Mouse (Mus musculus): ENCODE measurements around the gene Klhdc8b. TPM values are rescaled to one million over a fixed set of nuclear protein-coding genes. Genes with fewer than 3 reads are reported as not detected.

Gene Klhdc8b
- polyA plus RNA-seq, 1 experiment from 2014 or later = 12.5 TPM

DNA sequence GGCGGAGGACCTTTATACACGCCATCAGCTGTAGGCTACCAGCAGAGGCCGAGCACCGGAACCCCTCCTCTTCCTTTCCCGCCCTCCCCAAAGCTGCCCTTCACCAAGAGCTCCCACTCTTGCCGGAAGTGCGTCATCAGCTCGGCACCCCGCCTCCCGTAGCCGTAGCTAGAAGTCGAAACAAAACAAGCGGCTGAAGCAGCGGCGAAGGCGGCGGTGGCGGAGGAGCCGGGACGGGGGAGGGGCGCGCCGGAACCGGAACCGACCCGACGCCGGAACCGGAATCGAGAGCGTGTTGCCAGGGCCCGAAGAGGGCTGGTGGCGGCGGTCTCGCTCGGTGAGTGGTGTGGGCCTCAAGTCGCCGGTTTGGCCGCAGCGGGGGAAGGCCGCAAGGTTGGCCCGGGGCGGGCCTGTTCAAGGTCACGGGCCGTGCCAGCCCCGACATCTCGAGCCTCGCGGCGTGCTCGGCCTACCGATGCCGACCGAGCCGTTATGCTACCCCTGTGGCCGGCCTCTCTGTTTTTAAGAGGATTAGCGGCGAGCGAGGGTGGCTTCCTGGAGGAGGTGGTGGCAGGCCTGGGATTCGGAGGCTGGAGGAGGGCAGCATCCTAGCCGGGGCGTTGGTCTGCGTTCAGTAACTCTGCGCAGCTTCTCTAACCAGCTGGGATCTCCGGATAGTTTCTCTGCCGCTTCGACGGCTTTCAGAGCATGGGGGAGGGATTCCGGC is 29.3 kb upstream of the Klhdc8b start, which contains the start of gene Usp19:
Gene Usp19, plus strand, starts transcription at position 44 of the 727 bp plus-strand sequence.
- Histone ChIP-seq H3K4me1 (replicated peaks) (peaks cover 29% of the 10 kb centered on the region), H3K27ac (replicated peaks) (peak within 1 kb of the TSS; percentile 97), H3K9ac (peak within 1 kb of the TSS; percentile 92), H3K27me3 (no peaks in the 10 kb centered on the region), H3K36me3 (replicated peaks) (peaks cover 42% of the 10 kb centered on the region), H3K9me3 (replicated peaks) (no peaks in the 10 kb centered on the region), H3K4me2 (peak within 1 kb of the TSS; percentile 87), H3K4me3 (replicated peaks) (peak within 1 kb of the TSS; percentile 96)
- under 1% methylated on average over 69 of the region's 69 CpGs for WGBS (ENCODE audit: insufficient replicate concordance)
- peak; percentile 88 for ATAC-seq (ENCODE audit: insufficient read depth)

DNA sequence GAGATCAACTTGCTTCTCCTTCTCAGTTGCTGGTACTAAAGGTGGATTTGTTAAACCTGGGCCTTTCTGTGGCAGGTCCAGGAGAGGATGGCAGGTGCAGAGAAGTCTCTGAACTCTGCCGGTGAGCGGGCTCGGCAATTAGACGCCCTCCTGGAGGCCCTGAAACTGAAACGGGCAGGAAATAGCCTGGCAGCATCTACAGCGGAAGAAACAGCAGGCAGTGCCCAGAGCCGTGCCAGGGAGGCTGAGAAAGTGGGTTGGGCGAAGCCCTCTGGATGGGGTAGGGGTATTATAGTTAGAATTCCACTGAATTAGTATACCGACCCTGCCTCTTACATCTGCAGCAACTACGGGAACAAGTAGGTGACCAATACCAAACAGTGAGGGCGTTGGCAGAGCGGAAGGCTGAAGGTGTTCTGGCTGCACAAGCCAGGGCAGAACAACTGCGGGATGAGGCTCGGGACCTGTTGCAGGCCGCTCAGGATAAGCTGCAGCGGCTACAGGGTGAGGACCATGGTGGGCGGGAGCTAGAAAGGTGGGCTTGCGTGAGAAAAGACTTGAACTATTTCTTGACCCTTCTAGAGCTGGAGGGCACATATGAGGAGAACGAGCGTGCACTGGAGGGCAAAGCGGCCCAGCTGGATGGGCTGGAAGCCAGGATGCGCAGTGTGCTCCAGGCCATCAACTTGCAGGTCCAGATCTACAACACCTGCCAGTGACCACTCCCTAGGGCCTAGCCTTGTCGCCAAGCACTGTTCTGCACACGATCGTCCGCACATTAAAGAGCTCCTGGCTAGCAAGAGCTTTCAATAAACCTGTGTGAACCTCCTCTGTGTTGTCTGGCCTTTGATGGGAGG is 28.5 kb upstream of the Klhdc8b start:
- 70% methylated on average over 26 of the region's 26 CpGs for WGBS (ENCODE audit: insufficient replicate concordance)
- Histone ChIP-seq H3K9ac (peak overlapping the region; percentile 92), H3K4me2 (peak overlapping the region; percentile 87), H3K27ac (replicated peaks) (peak overlapping the region; percentile 97), H3K9me3 (replicated peaks) (no peaks in the 10 kb centered on the region), H3K36me3 (replicated peaks) (peaks cover 34% of the 10 kb centered on the region), H3K4me1 (replicated peaks) (peaks cover 29% of the 10 kb centered on the region), H3K27me3 (no peaks in the 10 kb centered on the region), H3K4me3 (replicated peaks) (peak overlapping the region; percentile 96)
- no peak for ATAC-seq (ENCODE audit: insufficient read depth)

DNA sequence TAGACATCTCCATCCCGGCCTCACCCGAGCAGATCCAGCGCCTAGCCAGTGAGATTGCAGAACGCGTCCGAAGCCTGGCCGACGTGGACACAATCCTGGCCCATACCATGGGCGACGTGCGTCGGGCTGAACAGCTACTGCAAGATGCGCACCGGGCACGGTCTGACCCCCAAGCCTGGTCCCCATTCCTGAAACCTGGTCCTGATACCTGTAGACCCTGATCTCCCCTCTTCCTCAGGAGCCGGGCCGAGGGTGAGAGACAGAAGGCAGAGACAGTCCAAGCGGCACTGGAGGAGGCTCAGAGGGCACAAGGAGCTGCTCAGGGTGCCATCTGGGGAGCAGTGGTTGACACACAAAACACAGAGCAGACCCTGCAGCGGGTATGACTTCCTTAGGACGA is 27.8 kb upstream of the Klhdc8b start:
- 88% methylated on average over 20 of the region's 20 CpGs for WGBS (ENCODE audit: insufficient replicate concordance)
- H3K4me2 ChIP-seq = no peak overlapping the region
- ATAC-seq (ENCODE audit: insufficient read depth) = no peak
- no peak overlapping the region for H3K4me3 ChIP-seq (replicated peaks)
- peaks cover 29% of the 10 kb centered on the region for H3K4me1 ChIP-seq (replicated peaks)
- H3K9ac ChIP-seq = no peak overlapping the region
- H3K36me3 ChIP-seq (replicated peaks) = peaks cover 27% of the 10 kb centered on the region
- no peaks in the 10 kb centered on the region for H3K27me3 ChIP-seq
- no peaks in the 10 kb centered on the region for H3K9me3 ChIP-seq (replicated peaks)
- peak overlapping the region; percentile 97; the same call in 1 of the 2 replicates for H3K27ac ChIP-seq (replicated peaks)

DNA sequence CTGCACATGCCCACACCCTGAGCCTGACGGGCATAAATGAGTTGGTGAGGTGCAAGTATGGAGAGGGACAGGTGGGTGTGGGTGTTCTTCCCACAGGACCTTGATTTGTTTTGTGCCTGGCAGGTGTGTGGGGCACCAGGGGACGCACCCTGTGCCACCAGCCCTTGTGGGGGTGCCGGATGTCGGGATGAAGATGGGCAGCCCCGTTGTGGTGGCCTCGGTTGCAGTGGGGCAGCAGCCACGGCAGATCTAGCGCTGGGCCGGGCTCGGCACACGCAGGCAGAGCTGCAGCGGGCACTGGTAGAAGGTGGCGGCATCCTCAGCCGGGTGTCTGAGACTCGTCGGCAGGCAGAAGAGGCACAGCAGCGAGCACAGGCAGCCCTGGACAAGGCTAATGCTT is 27.0 kb upstream of the Klhdc8b start:
- Histone ChIP-seq H3K36me3 (replicated peaks) (peaks cover 19% of the 10 kb centered on the region), H3K27ac (replicated peaks) (no peak overlapping the region), H3K4me3 (replicated peaks) (no peak overlapping the region), H3K4me2 (no peak overlapping the region), H3K4me1 (replicated peaks) (peaks cover 29% of the 10 kb centered on the region), H3K27me3 (no peaks in the 10 kb centered on the region), H3K9me3 (replicated peaks) (no peaks in the 10 kb centered on the region), H3K9ac (no peak overlapping the region)
- 83% methylated on average over 17 of the region's 17 CpGs for WGBS (ENCODE audit: insufficient replicate concordance)
- ATAC-seq (ENCODE audit: insufficient read depth) = no peak

DNA sequence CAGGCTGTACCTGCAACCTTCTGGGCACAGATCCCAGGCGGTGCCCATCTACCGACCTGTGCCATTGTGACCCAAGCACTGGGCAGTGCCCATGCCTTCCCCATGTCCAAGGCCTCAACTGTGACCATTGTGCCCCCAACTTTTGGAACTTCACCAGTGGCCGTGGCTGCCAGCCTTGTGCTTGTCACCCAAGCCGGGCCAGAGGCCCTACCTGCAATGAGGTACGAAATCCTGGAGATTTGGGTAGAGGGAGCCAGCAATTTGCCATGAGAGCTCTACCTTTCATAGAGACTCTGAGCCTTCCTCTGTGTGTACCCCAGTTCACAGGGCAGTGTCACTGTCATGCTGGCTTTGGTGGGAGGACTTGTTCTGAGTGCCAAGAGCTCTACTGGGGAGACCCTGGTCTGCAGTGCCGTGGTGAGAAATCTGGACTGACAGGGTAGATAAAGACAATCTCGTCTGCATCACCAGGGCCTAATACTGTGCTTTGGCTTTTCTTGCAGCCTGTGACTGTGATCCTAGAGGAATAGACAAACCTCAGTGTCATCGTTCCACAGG is 25.7 kb upstream of the Klhdc8b start:
- Histone ChIP-seq H3K4me3 (replicated peaks) (no peak overlapping the region), H3K9ac (no peak overlapping the region), H3K27ac (replicated peaks) (no peak overlapping the region), H3K4me2 (no peak overlapping the region), H3K9me3 (replicated peaks) (no peaks in the 10 kb centered on the region), H3K36me3 (replicated peaks) (peaks cover 6% of the 10 kb centered on the region; the same call in 1 of the 2 replicates), H3K4me1 (replicated peaks) (peaks cover 19% of the 10 kb centered on the region), H3K27me3 (no peaks in the 10 kb centered on the region)
- no peak for ATAC-seq (ENCODE audit: insufficient read depth)
- WGBS (ENCODE audit: insufficient replicate concordance) = 65% methylated on average over 8 of the region's 8 CpGs

DNA sequence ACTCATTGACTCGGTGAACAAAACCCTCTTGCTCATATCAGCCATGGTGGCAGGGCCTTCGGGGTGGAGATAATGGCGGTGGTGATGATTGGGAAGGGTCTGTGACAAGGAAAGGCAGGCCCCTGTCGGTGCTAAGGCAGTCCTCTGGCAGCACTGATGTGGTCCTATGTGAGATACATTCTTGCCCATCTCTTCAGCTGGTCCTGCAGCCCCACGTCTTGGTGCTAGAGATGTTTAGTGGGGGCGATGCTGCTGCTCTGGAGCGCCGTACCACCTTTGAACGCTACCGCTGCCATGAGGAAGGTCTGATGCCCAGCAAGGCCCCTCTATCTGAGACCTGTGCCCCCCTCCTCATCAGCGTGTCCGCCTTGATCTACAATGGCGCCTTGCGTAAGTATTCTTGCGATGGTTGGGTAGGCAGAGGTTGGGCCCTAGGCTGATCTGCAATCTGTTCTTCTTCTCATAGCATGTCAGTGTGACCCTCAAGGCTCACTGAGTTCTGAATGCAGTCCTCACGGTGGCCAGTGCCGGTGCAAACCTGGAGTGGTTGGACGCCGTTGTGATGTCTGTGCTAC is 24.0 kb upstream of the Klhdc8b start:
- Histone ChIP-seq H3K4me3 (replicated peaks) (no peak overlapping the region), H3K36me3 (replicated peaks) (peaks cover 6% of the 10 kb centered on the region; the same call in 1 of the 2 replicates), H3K27ac (replicated peaks) (no peak overlapping the region), H3K27me3 (no peaks in the 10 kb centered on the region), H3K4me1 (replicated peaks) (peaks cover 11% of the 10 kb centered on the region), H3K4me2 (no peak overlapping the region), H3K9me3 (replicated peaks) (no peaks in the 10 kb centered on the region), H3K9ac (no peak overlapping the region)
- no peak for ATAC-seq (ENCODE audit: insufficient read depth)
- 78% methylated on average over 19 of the region's 19 CpGs for WGBS (ENCODE audit: insufficient replicate concordance)

DNA sequence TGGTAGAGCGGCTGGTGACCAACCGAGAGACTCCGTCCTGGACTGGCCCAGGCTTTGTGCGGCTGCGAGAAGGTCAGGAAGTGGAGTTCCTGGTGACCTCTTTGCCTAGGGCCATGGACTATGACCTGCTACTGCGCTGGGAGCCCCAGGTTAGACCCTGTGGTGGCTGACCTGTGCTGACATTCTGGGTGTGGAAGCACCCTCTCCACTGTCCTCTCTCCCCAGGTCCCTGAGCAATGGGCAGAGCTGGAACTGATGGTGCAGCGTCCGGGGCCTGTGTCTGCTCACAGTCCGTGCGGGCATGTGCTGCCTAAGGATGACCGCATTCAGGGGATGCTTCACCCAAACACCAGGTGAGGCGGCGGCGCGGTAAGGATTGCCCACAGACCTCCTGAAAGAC is 22.6 kb upstream of the Klhdc8b start:
- no peak overlapping the region for H3K27ac ChIP-seq (replicated peaks)
- H3K27me3 ChIP-seq = peaks cover 13% of the 10 kb centered on the region; the same call in 1 of the 2 replicates
- H3K4me1 ChIP-seq (replicated peaks) = peaks cover 15% of the 10 kb centered on the region
- no peak overlapping the region for H3K4me3 ChIP-seq (replicated peaks)
- WGBS (ENCODE audit: insufficient replicate concordance) = 79% methylated on average over 15 of the region's 15 CpGs
- no peaks in the 10 kb centered on the region for H3K9me3 ChIP-seq (replicated peaks)
- H3K9ac ChIP-seq = no peak overlapping the region
- ATAC-seq (ENCODE audit: insufficient read depth) = no peak
- H3K4me2 ChIP-seq = no peak overlapping the region
- peaks cover 6% of the 10 kb centered on the region; the same call in 1 of the 2 replicates for H3K36me3 ChIP-seq (replicated peaks)

DNA sequence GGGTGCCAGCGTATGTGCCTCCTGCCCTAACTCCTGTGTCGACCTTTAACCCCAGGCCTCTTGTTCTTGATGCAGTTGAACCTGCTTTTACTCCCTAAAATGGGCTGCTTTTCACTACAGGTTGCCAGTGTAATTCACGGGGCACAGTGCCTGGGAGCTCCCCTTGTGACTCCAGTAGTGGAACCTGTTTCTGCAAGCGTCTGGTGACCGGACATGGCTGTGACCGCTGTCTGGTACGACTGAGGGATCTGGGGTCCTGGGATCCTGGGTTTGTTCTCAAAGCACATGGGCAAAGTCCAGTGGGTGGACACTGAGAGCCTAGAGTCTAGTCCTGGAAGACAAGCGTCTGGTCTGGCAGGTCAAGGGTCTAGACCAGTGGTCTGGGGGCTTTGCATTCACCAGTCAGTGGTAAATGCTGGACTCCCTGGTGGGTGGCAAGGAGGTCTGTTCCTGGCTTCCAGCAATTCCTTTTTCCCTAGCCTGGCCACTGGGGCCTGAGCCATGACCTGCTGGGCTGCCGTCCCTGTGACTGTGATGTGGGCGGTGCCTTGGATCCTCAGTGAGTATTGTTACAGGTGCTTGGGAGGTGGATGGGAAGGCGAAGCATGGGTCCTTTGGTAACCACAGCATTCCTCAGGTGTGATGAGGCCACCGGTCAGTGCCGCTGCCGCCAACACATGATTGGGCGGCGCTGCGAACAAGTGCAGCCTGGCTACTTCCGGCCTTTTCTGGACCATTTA is 21.8 kb upstream of the Klhdc8b start:
- Histone ChIP-seq H3K36me3 (replicated peaks) (peaks cover 6% of the 10 kb centered on the region; the same call in 1 of the 2 replicates), H3K4me2 (no peak overlapping the region), H3K9me3 (replicated peaks) (no peaks in the 10 kb centered on the region), H3K27ac (replicated peaks) (no peak overlapping the region), H3K4me1 (replicated peaks) (peaks cover 20% of the 10 kb centered on the region), H3K4me3 (replicated peaks) (no peak overlapping the region), H3K9ac (no peak overlapping the region), H3K27me3 (peaks cover 18% of the 10 kb centered on the region)
- ATAC-seq (ENCODE audit: insufficient read depth) = no peak
- WGBS (ENCODE audit: insufficient replicate concordance) = 87% methylated on average over 18 of the region's 18 CpGs

DNA sequence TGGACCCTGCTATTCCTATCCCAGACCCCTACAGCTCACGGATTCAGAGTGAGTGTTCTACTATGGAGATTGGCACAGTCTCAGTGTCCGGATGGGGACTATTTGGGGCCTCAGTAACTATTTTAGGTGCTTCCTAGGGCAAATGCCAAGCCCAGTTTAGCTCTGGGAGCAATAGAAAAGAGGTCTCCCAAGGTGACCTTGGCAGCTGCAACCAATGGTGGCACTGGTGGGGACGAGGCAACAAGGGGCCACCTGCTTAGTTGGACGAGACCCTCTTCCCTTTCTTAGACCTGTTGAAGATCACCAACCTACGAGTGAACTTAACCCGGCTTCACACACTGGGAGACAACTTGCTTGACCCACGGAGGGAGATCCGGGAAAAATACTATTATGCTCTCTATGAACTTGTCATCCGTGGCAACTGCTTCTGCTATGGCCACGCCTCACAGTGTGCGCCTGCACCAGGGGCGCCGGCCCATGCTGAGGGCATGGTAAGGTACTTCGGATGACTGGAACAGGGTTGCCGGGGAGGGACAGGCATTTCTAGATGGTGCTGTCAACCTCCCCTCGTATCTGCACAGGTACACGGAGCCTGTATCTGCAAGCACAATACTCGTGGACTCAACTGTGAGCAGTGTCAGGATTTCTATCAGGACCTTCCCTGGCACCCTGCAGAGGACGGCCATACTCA is 20.3 kb upstream of the Klhdc8b start:
- 71% methylated on average over 19 of the region's 19 CpGs for WGBS (ENCODE audit: insufficient replicate concordance)
- Histone ChIP-seq H3K9ac (no peak overlapping the region), H3K4me3 (replicated peaks) (no peak overlapping the region), H3K4me2 (no peak overlapping the region), H3K27me3 (peaks cover 24% of the 10 kb centered on the region), H3K9me3 (replicated peaks) (no peaks in the 10 kb centered on the region), H3K4me1 (replicated peaks) (peaks cover 20% of the 10 kb centered on the region), H3K36me3 (replicated peaks) (no peaks in the 10 kb centered on the region), H3K27ac (replicated peaks) (no peak overlapping the region)
- no peak for ATAC-seq (ENCODE audit: insufficient read depth)
